Mouse (Mus musculus) ES-E14 (cell line): ENCODE measurements around the gene Kcna10. TPM values are rescaled to one million over a fixed set of nuclear protein-coding genes. Genes with fewer than 3 reads are reported as not detected.

Source experiments
- DNase-seq: peaks from one replicate; pipeline ENCODE4 v3.0.0-alpha.2; 2013; ENCODE audit warnings: low read depth, low spot score
- H3K27ac ChIP-seq: 2 replicates; pipeline ENCODE4 v1.5.1; 2012; ENCODE audit warnings: low read depth, mild to moderate bottlenecking, low read length, moderate library complexity, mixed read lengths; ENCODE audit not compliant: poor library complexity, insufficient read depth, severe bottlenecking
- H3K36me3 ChIP-seq: 2 replicates; pipeline ENCODE4 v1.6.1; 2012; ENCODE audit warnings: mild to moderate bottlenecking, low read length, moderate library complexity, mixed read lengths; ENCODE audit not compliant: control insufficient read depth, poor library complexity, insufficient read depth, severe bottlenecking
- H3K4me1 ChIP-seq, 2 experiments: fragments of 150-350 bp in 1 of 2; sonication (generic) in 1 of 2; 2 replicates each; pipeline ENCODE4 v1.6.1; 2012; ENCODE audit warnings: low read length in 2 of 2, mild to moderate bottlenecking in 1 of 2, mixed read lengths in 1 of 2; ENCODE audit not compliant: control insufficient read depth in 2 of 2, insufficient read depth in 2 of 2, poor library complexity in 1 of 2
- H3K4me3 ChIP-seq, 2 experiments: fragments of 150-350 bp in 1 of 2; sonication (generic) in 1 of 2; 2 replicates each; pipeline ENCODE4 v1.5.1; 2012; ENCODE audit warnings: low read length in 2 of 2, low read depth in 1 of 2, mild to moderate bottlenecking in 1 of 2, mixed read lengths in 1 of 2; ENCODE audit not compliant: insufficient read depth in 1 of 2, poor library complexity in 1 of 2, severe bottlenecking in 1 of 2
- H3K9ac ChIP-seq: 2 replicates; pipeline ENCODE4 v1.6.1; 2012; ENCODE audit warnings: low read depth, mild to moderate bottlenecking, low read length, mixed read lengths; ENCODE audit not compliant: poor library complexity, insufficient read depth, severe bottlenecking
- H3K9me3 ChIP-seq: fragments of 150-350 bp; sonication (generic); 2 replicates; pipeline ENCODE4 v1.6.1; 2012; ENCODE audit warnings: low read depth, mild to moderate bottlenecking, low read length; ENCODE audit not compliant: control insufficient read depth, insufficient read depth
- CHD2 ChIP-seq: IDR thresholded peaks from 2 replicates; pipeline ENCODE4 v1.6.1; 2014; ENCODE audit warnings: mild to moderate bottlenecking, low read depth, low read length, inconsistent platforms
- HCFC1 ChIP-seq: IDR thresholded peaks from 2 replicates; pipeline ENCODE4 v1.6.1; 2012; ENCODE audit warnings: low read length, inconsistent platforms, borderline replicate concordance; ENCODE audit not compliant: insufficient read depth
- MAFK ChIP-seq: IDR thresholded peaks from 2 replicates; pipeline ENCODE4 v1.6.1; 2014; ENCODE audit warnings: mild to moderate bottlenecking, low read depth, low read length, inconsistent platforms; ENCODE audit not compliant: insufficient read depth
- ZC3H11A ChIP-seq: IDR thresholded peaks from 2 replicates; pipeline ENCODE4 v1.6.1; 2012; ENCODE audit warnings: low read depth, mild to moderate bottlenecking, inconsistent platforms, low read length, borderline replicate concordance
- ZNF384 ChIP-seq: IDR thresholded peaks from 2 replicates; pipeline ENCODE4 v1.6.1; 2012; ENCODE audit warnings: low read depth, low read length, inconsistent platforms
- in situ Hi-C, 2 experiments: fragments of 600-800 bp; cut with MboI; formaldehyde crosslinking; loops; one replicate each; pipeline ENCODE4 v1.15.1; 2025; ENCODE audit warnings: low sequenced_read_pairs in 2 of 2, inconsistent platforms in 1 of 2; ENCODE audit not compliant: unreplicated experiment in 2 of 2
- total RNA-seq: library from RNA; depleted of rRNA; stranded (reverse); fragments of 300-350 nt; gene quantifications from 2 replicates; pipeline ENCODE4 v1.2.3, GENCODE M21; 2012

Kcna10 gene
- total RNA-seq, 1 experiment, result not detected

- Histone ChIP-seq H3K36me3 (no peaks in the 10 kb centered on the region), H3K4me1 (peaks cover 2 to 3% of the 10 kb centered on the region in 2 experiments; a peak in 1 of 4 replicates), H3K4me3 (no peak overlapping the region), H3K9ac (no peak overlapping the region), H3K27ac (no peak overlapping the region), H3K9me3 (no peaks in the 10 kb centered on the region)
- TF ChIP-seq ZC3H11A (no peak), CHD2 (no peak)
- DNase-seq, result no peak
- in situ Hi-C loops, result no loop called here
Measured at GRCm38 (mm10) chr3:107205170-107205569, 22.3 kb downstream of the Kcna10 start.

DNA sequence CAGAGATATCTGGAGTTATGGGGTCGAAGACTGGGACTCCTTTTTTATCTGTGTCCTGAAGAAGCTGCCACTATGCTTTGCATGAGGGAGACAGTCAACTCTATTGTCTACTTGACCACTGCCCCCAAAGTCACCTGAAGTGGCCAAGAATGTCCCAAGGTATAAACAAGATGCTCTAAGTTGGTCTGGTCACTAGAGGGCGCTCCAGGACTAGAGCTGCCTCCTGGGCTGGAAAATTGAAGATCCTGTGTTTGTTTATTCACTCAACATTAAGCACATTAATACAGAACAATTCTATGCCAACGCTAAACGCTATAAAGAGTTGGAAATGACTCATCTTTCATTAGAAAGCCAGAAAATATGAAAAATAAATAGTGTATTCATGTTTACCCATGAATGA lies 23.1 kb downstream of the Kcna10 start:
- Histone ChIP-seq H3K9me3 (no peaks in the 10 kb centered on the region), H3K27ac (no peak overlapping the region), H3K4me1 (peaks cover 2 to 3% of the 10 kb centered on the region in 2 experiments; a peak in 1 of 4 replicates), H3K36me3 (no peaks in the 10 kb centered on the region), H3K9ac (no peak overlapping the region), H3K4me3 (no peak overlapping the region)
- peak; percentile 56 for DNase-seq
- TF ChIP-seq HCFC1 (no peak), MAFK (no peak), CHD2 (no peak), ZNF384 (no peak), ZC3H11A (no peak)
- in situ Hi-C loops, result no loop called here

GRCm38 (mm10) chr3:107206490-107207150 lies 23.8 kb downstream of the Kcna10 start:
- Histone ChIP-seq H3K27ac (no peak overlapping the region), H3K36me3 (no peaks in the 10 kb centered on the region), H3K9me3 (no peaks in the 10 kb centered on the region), H3K4me3 (no peak overlapping the region), H3K4me1 (peaks cover 2 to 3% of the 10 kb centered on the region in 2 experiments; a peak in 1 of 4 replicates), H3K9ac (peak overlapping the region; percentile 43; the same call in 1 of the 2 replicates)
- TF ChIP-seq ZNF384, result no peak
- TF ChIP-seq CHD2, result no peak
- no peak for TF ChIP-seq MAFK
- TF ChIP-seq ZC3H11A, result no peak
- TF ChIP-seq HCFC1, result no peak
- DNase-seq, result no peak
- in situ Hi-C loops, result no loop called here

DNA sequence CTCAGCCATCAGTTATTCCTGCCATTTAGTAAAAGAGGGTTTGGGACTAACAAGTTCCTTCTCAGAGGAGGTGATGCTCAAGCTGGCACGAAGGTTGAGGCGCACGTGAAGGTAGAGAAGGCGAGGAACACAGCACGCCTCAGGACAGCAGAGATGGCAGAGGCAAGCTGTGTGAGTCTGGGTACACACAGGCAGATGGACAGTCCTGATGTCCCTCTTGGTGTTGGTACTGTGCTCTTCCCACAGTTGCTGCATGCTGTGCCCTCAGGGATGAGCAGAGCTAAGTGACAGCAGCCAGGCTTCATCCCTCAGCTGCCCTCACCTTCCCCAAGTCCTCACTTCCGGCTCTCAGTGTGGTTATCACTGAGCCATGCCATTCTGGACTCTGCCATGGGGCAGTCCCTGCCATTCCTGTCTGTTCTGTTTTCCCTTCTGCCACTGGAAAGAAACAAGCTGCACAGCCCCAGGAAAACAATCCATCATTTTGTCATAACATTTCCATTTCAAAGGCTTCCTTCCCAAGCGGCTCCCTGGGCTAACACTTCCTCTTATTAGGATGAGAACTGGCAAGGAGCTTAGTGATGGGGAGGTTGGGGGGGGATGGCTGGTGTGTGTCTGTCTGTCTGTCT lies 24.9 kb downstream of the Kcna10 start:
- in situ Hi-C loops, result no loop called here
- Histone ChIP-seq H3K27ac (no peak overlapping the region), H3K9ac (no peak overlapping the region), H3K4me1 (peaks cover 2 to 3% of the 10 kb centered on the region in 2 experiments; a peak in 1 of 4 replicates), H3K4me3 (no peak overlapping the region), H3K36me3 (no peaks in the 10 kb centered on the region), H3K9me3 (no peaks in the 10 kb centered on the region)
- no peak for TF ChIP-seq MAFK
- TF ChIP-seq HCFC1, result no peak
- DNase-seq, result no peak

GRCm38 (mm10) chr3:107214606-107215005 lies 31.8 kb downstream of the Kcna10 start:
- no peak for DNase-seq
- H3K36me3 ChIP-seq, result no peaks in the 10 kb centered on the region
- no peak overlapping the region for H3K27ac ChIP-seq
- in situ Hi-C loops, result no loop called here
- H3K9me3 ChIP-seq, result no peaks in the 10 kb centered on the region
- H3K4me3 ChIP-seq, result no peak overlapping the region
- H3K9ac ChIP-seq, result no peak overlapping the region
- H3K4me1 ChIP-seq, result no peaks in the 10 kb centered on the region
- TF ChIP-seq CHD2 (no peak), MAFK (no peak), ZNF384 (no peak), HCFC1 (no peak), ZC3H11A (no peak)
